Mouse (Mus musculus): ENCODE measurements around the gene Osbpl8. TPM values are rescaled to one million over a fixed set of nuclear protein-coding genes. Genes with fewer than 3 reads are reported as not detected.

The Osbpl8 gene
- total RNA-seq, 2 experiments from 2014 or later: 54.0 to 68.9 TPM

GRCm38 (mm10) chr10:111343555-111343954 lies 179.0 kb downstream of the Osbpl8 start:
- no peak for ATAC-seq (replicated peaks; ENCODE audit: low FRiP score, low TSS enrichment, poor library complexity, severe bottlenecking)

Other genes with a start within 250 kb of the Osbpl8 start
- not detected in 2 replicates for gene Csrp2, start 245.0 kb upstream of the Osbpl8 start, total RNA-seq (2014; fragmentation: Nextera tagmentation)
- gene Csrp2, start 245.0 kb upstream of the Osbpl8 start, total RNA-seq (2017): 7.3 and 8.8 TPM in 2 replicates
- 34.3 and 50.3 TPM in 2 replicates for gene Zdhhc17, start 154.6 kb upstream of the Osbpl8 start, total RNA-seq (2014; fragmentation: Nextera tagmentation)
- gene Zdhhc17, start 154.6 kb upstream of the Osbpl8 start, total RNA-seq (2017): 37.7 and 40.9 TPM in 2 replicates
- 2.0 and 3.1 TPM in 2 replicates for gene Bbs10, start 133.9 kb downstream of the Osbpl8 start, total RNA-seq (2014; fragmentation: Nextera tagmentation)
- gene Bbs10, start 133.9 kb downstream of the Osbpl8 start, total RNA-seq (2017): 4.8 and 6.3 TPM in 2 replicates